Mouse (Mus musculus) B cell, adult (primary cell): ENCODE results near the gene Cacng8. TPM values are rescaled to one million over a fixed set of nuclear protein-coding genes. Genes with fewer than 3 reads are reported as not detected.

ENCODE experiments used
- total RNA-seq: library from RNA; stranded (reverse); gene quantifications from 4 replicates; pipeline ENCODE4 v1.2.4, GENCODE M21; 2023; ENCODE audit not compliant: inconsistent age

Cacng8 gene
- total RNA-seq, result not detected in 4 replicates

GRCm38 (mm10) chr7:3390413-3391080, at the start of gene Cacng8:
Gene Cacng8, plus strand, starts transcription at chr7:3390683.

GRCm38 (mm10) chr7:3423895-3424294, 33.4 kb downstream of the Cacng8 start, which contains the start of gene Cacng6:
Gene Cacng6, plus strand, starts transcription at chr7:3424195.

Other genes with a start within 250 kb of the Cacng8 start
- gene AU018091, start 221.5 kb upstream of the Cacng8 start, total RNA-seq, result not detected in 4 replicates
- not detected in 4 replicates for gene Nlrp12, start 140.9 kb upstream of the Cacng8 start, total RNA-seq
- 79.1 to 101 TPM (median 88.3 TPM) in 4 replicates for gene Myadm, start 101.6 kb upstream of the Cacng8 start, total RNA-seq
- 8.6 to 15.9 TPM (median 12.7 TPM) in 4 replicates for gene Prkcg, start 101.5 kb upstream of the Cacng8 start, total RNA-seq
- not detected in 4 replicates for gene Cacng7, start 57.7 kb upstream of the Cacng8 start, total RNA-seq
- gene Cacng6, start 33.5 kb downstream of the Cacng8 start, total RNA-seq, result not detected in 4 replicates
- gene Tarm1, start 111.9 kb downstream of the Cacng8 start, total RNA-seq, result not detected in 4 replicates
- not detected in 4 replicates for gene Oscar, start 225.5 kb downstream of the Cacng8 start, total RNA-seq
- 318 to 337 TPM (median 324 TPM) in 4 replicates for gene Ndufa3, start 226.7 kb downstream of the Cacng8 start, total RNA-seq
- 16.6 to 33.6 TPM (median 24.7 TPM) in 4 replicates for gene Tfpt, start 239.2 kb downstream of the Cacng8 start, total RNA-seq
- 65.9 to 73.2 TPM (median 66.6 TPM) in 4 replicates for gene Prpf31, start 239.3 kb downstream of the Cacng8 start, total RNA-seq